Mouse (Mus musculus): ENCODE measurements around the gene Rapgef3. TPM values are rescaled to one million over a fixed set of nuclear protein-coding genes. Genes with fewer than 3 reads are reported as not detected.

The Rapgef3 gene
- polyA plus RNA-seq, 1 experiment from 2014 or later = 8.0 TPM

- Histone ChIP-seq H3K4me2 (ENCODE audit: low read depth, low read length) (no peak overlapping the region), H3K9ac (ENCODE audit: low read depth, low read length) (no peak overlapping the region), H3K9me3 (ENCODE audit: control insufficient read depth, low read length) (0 out of 2 replicates have a peak, but pooled peaks cover 3% of the 10 kb centered on the region), H3K27me3 (replicated peaks; ENCODE audit: control insufficient read depth, insufficient read depth, low read length) (no peaks in the 10 kb centered on the region), H3K4me3 (ENCODE audit: low read depth, low read length) (no peak overlapping the region), H3K36me3 (ENCODE audit: control insufficient read depth, insufficient read depth, low read length) (no peaks in the 10 kb centered on the region), H3K27ac (replicated peaks; ENCODE audit: low read depth, low read length) (no peak overlapping the region), H3K4me1 (ENCODE audit: control insufficient read depth, insufficient read depth, low read length) (no peaks in the 10 kb centered on the region)
- 61% methylated on average over 6 of the region's 7 CpGs for WGBS
- DNase-seq (ENCODE audit: low spot score) (no peak), ATAC-seq (ENCODE audit: low read depth) (no peak)
These were observed 39.0 kb downstream of the Rapgef3 start for GRCm38 (mm10) chr15:97728804-97729203.

GRCm38 (mm10) chr15:97728394-97728793 is 39.4 kb downstream of the Rapgef3 start:
- no peaks in the 10 kb centered on the region for H3K36me3 ChIP-seq (ENCODE audit: control insufficient read depth, insufficient read depth, low read length)
- H3K9me3 ChIP-seq (ENCODE audit: control insufficient read depth, low read length) = 0 out of 2 replicates have a peak, but pooled peaks cover 3% of the 10 kb centered on the region
- H3K4me3 ChIP-seq (ENCODE audit: low read depth, low read length) = no peak overlapping the region
- H3K27me3 ChIP-seq (replicated peaks; ENCODE audit: control insufficient read depth, insufficient read depth, low read length) = no peaks in the 10 kb centered on the region
- no peak overlapping the region for H3K9ac ChIP-seq (ENCODE audit: low read depth, low read length)
- WGBS = 88% methylated on average over 11 of the region's 11 CpGs
- ATAC-seq (ENCODE audit: low read depth) (no peak), DNase-seq (ENCODE audit: low spot score) (no peak)
- H3K4me1 ChIP-seq (ENCODE audit: control insufficient read depth, insufficient read depth, low read length) = no peaks in the 10 kb centered on the region
- no peak overlapping the region for H3K27ac ChIP-seq (replicated peaks; ENCODE audit: low read depth, low read length)
- no peak overlapping the region for H3K4me2 ChIP-seq (ENCODE audit: low read depth, low read length)

GRCm38 (mm10) chr15:97727520-97727919 is 40.3 kb downstream of the Rapgef3 start:
- Histone ChIP-seq H3K36me3 (ENCODE audit: control insufficient read depth, insufficient read depth, low read length) (no peaks in the 10 kb centered on the region), H3K9ac (ENCODE audit: low read depth, low read length) (no peak overlapping the region), H3K27me3 (replicated peaks; ENCODE audit: control insufficient read depth, insufficient read depth, low read length) (no peaks in the 10 kb centered on the region), H3K9me3 (ENCODE audit: control insufficient read depth, low read length) (0 out of 2 replicates have a peak, but pooled peaks cover 3% of the 10 kb centered on the region), H3K4me1 (ENCODE audit: control insufficient read depth, insufficient read depth, low read length) (no peaks in the 10 kb centered on the region), H3K4me3 (ENCODE audit: low read depth, low read length) (no peak overlapping the region), H3K27ac (replicated peaks; ENCODE audit: low read depth, low read length) (no peak overlapping the region), H3K4me2 (ENCODE audit: low read depth, low read length) (no peak overlapping the region)
- ATAC-seq (ENCODE audit: low read depth) (no peak), DNase-seq (ENCODE audit: low spot score) (no peak)
- WGBS = 59% methylated on average over 5 of the region's 5 CpGs

- Histone ChIP-seq H3K4me1 (ENCODE audit: control insufficient read depth, insufficient read depth, low read length) (no peaks in the 10 kb centered on the region), H3K36me3 (ENCODE audit: control insufficient read depth, insufficient read depth, low read length) (no peaks in the 10 kb centered on the region), H3K4me3 (ENCODE audit: low read depth, low read length) (no peak overlapping the region), H3K9me3 (ENCODE audit: control insufficient read depth, low read length) (no peaks in the 10 kb centered on the region), H3K9ac (ENCODE audit: low read depth, low read length) (no peak overlapping the region), H3K27me3 (replicated peaks; ENCODE audit: control insufficient read depth, insufficient read depth, low read length) (no peaks in the 10 kb centered on the region), H3K27ac (replicated peaks; ENCODE audit: low read depth, low read length) (no peak overlapping the region), H3K4me2 (ENCODE audit: low read depth, low read length) (no peak overlapping the region)
- no peak for DNase-seq (ENCODE audit: low spot score)
- WGBS = 59% methylated on average over 8 of the region's 8 CpGs
- ATAC-seq (ENCODE audit: low read depth) = no peak
These were observed 40.7 kb downstream of the Rapgef3 start for GRCm38 (mm10) chr15:97727048-97727447.

- Histone ChIP-seq H3K4me1 (ENCODE audit: control insufficient read depth, insufficient read depth, low read length) (no peaks in the 10 kb centered on the region), H3K4me3 (ENCODE audit: low read depth, low read length) (no peak overlapping the region), H3K9ac (ENCODE audit: low read depth, low read length) (no peak overlapping the region), H3K36me3 (ENCODE audit: control insufficient read depth, insufficient read depth, low read length) (no peaks in the 10 kb centered on the region), H3K27me3 (replicated peaks; ENCODE audit: control insufficient read depth, insufficient read depth, low read length) (no peaks in the 10 kb centered on the region), H3K4me2 (ENCODE audit: low read depth, low read length) (no peak overlapping the region), H3K9me3 (ENCODE audit: control insufficient read depth, low read length) (no peaks in the 10 kb centered on the region), H3K27ac (replicated peaks; ENCODE audit: low read depth, low read length) (no peak overlapping the region)
- WGBS = 65% methylated on average over 13 of the region's 13 CpGs
- ATAC-seq (ENCODE audit: low read depth) (no peak), DNase-seq (ENCODE audit: low spot score) (no peak)
These were observed 41.5 kb downstream of the Rapgef3 start for GRCm38 (mm10) chr15:97726310-97726709.

GRCm38 (mm10) chr15:97725198-97725785 is 42.5 kb downstream of the Rapgef3 start:
- Histone ChIP-seq H3K27ac (replicated peaks; ENCODE audit: low read depth, low read length) (no peak overlapping the region), H3K27me3 (replicated peaks; ENCODE audit: control insufficient read depth, insufficient read depth, low read length) (no peaks in the 10 kb centered on the region), H3K9me3 (ENCODE audit: control insufficient read depth, low read length) (no peaks in the 10 kb centered on the region), H3K4me3 (ENCODE audit: low read depth, low read length) (no peak overlapping the region), H3K9ac (ENCODE audit: low read depth, low read length) (no peak overlapping the region), H3K4me1 (ENCODE audit: control insufficient read depth, insufficient read depth, low read length) (peaks cover 3% of the 10 kb centered on the region; the same call in 1 of the 2 replicates), H3K36me3 (ENCODE audit: control insufficient read depth, insufficient read depth, low read length) (no peaks in the 10 kb centered on the region), H3K4me2 (ENCODE audit: low read depth, low read length) (no peak overlapping the region)
- no peak for DNase-seq (ENCODE audit: low spot score)
- ATAC-seq (ENCODE audit: low read depth) = no peak
- 75% methylated on average over 6 of the region's 6 CpGs for WGBS

GRCm38 (mm10) chr15:97724346-97725197 is 43.2 kb downstream of the Rapgef3 start:
- DNase-seq (ENCODE audit: low spot score) (no peak), ATAC-seq (ENCODE audit: low read depth) (no peak)
- no peaks in the 10 kb centered on the region for H3K27me3 ChIP-seq (replicated peaks; ENCODE audit: control insufficient read depth, insufficient read depth, low read length)
- no peaks in the 10 kb centered on the region for H3K36me3 ChIP-seq (ENCODE audit: control insufficient read depth, insufficient read depth, low read length)
- peaks cover 7% of the 10 kb centered on the region; the same call in 1 of the 2 replicates for H3K4me1 ChIP-seq (ENCODE audit: control insufficient read depth, insufficient read depth, low read length)
- H3K9me3 ChIP-seq (ENCODE audit: control insufficient read depth, low read length) = no peaks in the 10 kb centered on the region
- 77% methylated on average over 17 of the region's 17 CpGs for WGBS
- no peak overlapping the region for H3K4me3 ChIP-seq (ENCODE audit: low read depth, low read length)
- no peak overlapping the region for H3K27ac ChIP-seq (replicated peaks; ENCODE audit: low read depth, low read length)
- H3K4me2 ChIP-seq (ENCODE audit: low read depth, low read length) = no peak overlapping the region
- no peak overlapping the region for H3K9ac ChIP-seq (ENCODE audit: low read depth, low read length)

- no peaks in the 10 kb centered on the region for H3K27me3 ChIP-seq (replicated peaks; ENCODE audit: control insufficient read depth, insufficient read depth, low read length)
- H3K27ac ChIP-seq (replicated peaks; ENCODE audit: low read depth, low read length) = no peak overlapping the region
- H3K9ac ChIP-seq (ENCODE audit: low read depth, low read length) = no peak overlapping the region
- no peak overlapping the region for H3K4me2 ChIP-seq (ENCODE audit: low read depth, low read length)
- H3K36me3 ChIP-seq (ENCODE audit: control insufficient read depth, insufficient read depth, low read length) = no peaks in the 10 kb centered on the region
- H3K4me3 ChIP-seq (ENCODE audit: low read depth, low read length) = no peak overlapping the region
- H3K4me1 ChIP-seq (ENCODE audit: control insufficient read depth, insufficient read depth, low read length) = peaks cover 7% of the 10 kb centered on the region; the same call in 1 of the 2 replicates
- no peaks in the 10 kb centered on the region for H3K9me3 ChIP-seq (ENCODE audit: control insufficient read depth, low read length)
- WGBS = 87% methylated on average over 6 of the region's 6 CpGs
- ATAC-seq (ENCODE audit: low read depth) = no peak
- DNase-seq (ENCODE audit: low spot score) = no peak
These were observed 44.0 kb downstream of the Rapgef3 start for GRCm38 (mm10) chr15:97723536-97724345.
